Mouse (Mus musculus) hindbrain, postnatal 0 days (tissue): ENCODE measurements around the gene H1fx. TPM values are rescaled to one million over a fixed set of nuclear protein-coding genes. Genes with fewer than 3 reads are reported as not detected.

Experiments used
- ATAC-seq: fragments of 200-750 bp; cut with Nextera tagmentation; 2 replicates; pipeline ENCODE4 v1.8.0; 2017; ENCODE audit warnings: mild to moderate bottlenecking, moderate TSS enrichment, moderate library complexity
- DNase-seq: peaks from one replicate; pipeline ENCODE4 v3.0.0-alpha.2; 2015; ENCODE audit warnings: low spot score
- H3K27ac ChIP-seq: fragments of 300-500 bp; sonication (generic); 2 replicates; pipeline ENCODE4 v1.5.1; 2014; ENCODE audit warnings: mild to moderate bottlenecking
- H3K27me3 ChIP-seq: fragments of 300-500 bp; sonication (generic); 2 replicates; pipeline ENCODE4 v1.6.1; 2014; ENCODE audit warnings: low read length, mixed read lengths; ENCODE audit not compliant: insufficient read depth
- H3K36me3 ChIP-seq: fragments of 300-500 bp; sonication (generic); 2 replicates; pipeline ENCODE4 v1.6.1; 2014; ENCODE audit warnings: low read length, mixed read lengths; ENCODE audit not compliant: insufficient read depth
- H3K4me1 ChIP-seq: fragments of 300-500 bp; sonication (generic); 2 replicates; pipeline ENCODE4 v1.6.1; 2014; ENCODE audit warnings: antibody characterized with exemption, low read length, mixed read lengths; ENCODE audit not compliant: insufficient read depth
- H3K4me2 ChIP-seq: fragments of 300-500 bp; sonication (generic); 2 replicates; pipeline ENCODE4 v1.6.1; 2014; ENCODE audit warnings: low read depth, mild to moderate bottlenecking, low read length, moderate library complexity, mixed read lengths
- H3K4me3 ChIP-seq: fragments of 300-500 bp; sonication (generic); 2 replicates; pipeline ENCODE4 v1.5.1; 2014; ENCODE audit warnings: low read length
- H3K9ac ChIP-seq: fragments of 300-500 bp; sonication (generic); replicated peaks from 2 replicates; pipeline ENCODE4 v1.6.1; 2014; ENCODE audit warnings: mild to moderate bottlenecking, low read length, moderate library complexity, mixed read lengths
- H3K9me3 ChIP-seq: fragments of 300-500 bp; sonication (generic); 2 replicates; pipeline ENCODE4 v1.6.1; 2016; ENCODE audit warnings: low read length, mixed read lengths
- CTCF ChIP-seq: IDR thresholded peaks from 2 replicates; pipeline ENCODE4 v1.5.1; 2016; ENCODE audit warnings: antibody characterized with exemption, control low read depth, low read depth
- WGBS: fragments of 180-500 bp; shearing (Covaris S2); extraction: QIAGEN DNeasy Blood & Tissue Kit; methylation state at CpG from one replicate; pipeline ENCODE4 v1.1.7; 2014; 5-methylcytosine and 5-hydroxymethylcytosine counted together
- polyA plus RNA-seq: library from polyadenylated mRNA; unstranded; fragments of >200 nt; fragmentation: Nextera tagmentation; extraction: Ambion mirVana; gene quantifications from 2 replicates; pipeline ENCODE4 v1.2.1, GENCODE M21; 2015
- total RNA-seq: library from RNA; depleted of rRNA; stranded (reverse); fragments of >200 nt; gene quantifications from 2 replicates; pipeline ENCODE4 v1.2.3, GENCODE M21; 2014; rRNA removed

The H1fx gene
- total RNA-seq (21.9 and 58.5 TPM in 2 replicates), polyA plus RNA-seq (56.3 and 61.3 TPM in 2 replicates)

GRCm38 (mm10) chr6:87981547-87982256 lies at the start of gene H1fx:
H1fx (minus strand) TSS chr6:87981637.
- Histone ChIP-seq H3K27ac (peak within 1 kb of the TSS; percentile 87), H3K4me2 (peak within 1 kb of the TSS; percentile 85), H3K36me3 (peaks cover 9% of the 10 kb centered on the region; the same call in 1 of the 2 replicates), H3K4me3 (peak within 1 kb of the TSS; percentile 71), H3K27me3 (no peaks in the 10 kb centered on the region), H3K9ac (peak within 1 kb of the TSS; percentile 70), H3K4me1 (peaks cover 8% of the 10 kb centered on the region; the same call in 1 of the 2 replicates), H3K9me3 (no peaks in the 10 kb centered on the region)
- TF ChIP-seq CTCF, result peak; percentile 60
- WGBS, result under 1% methylated on average over 39 of the region's 55 CpGs
- ATAC-seq (peak; percentile 84), DNase-seq (peak; percentile 91)

- H3K9me3 ChIP-seq, result no peaks in the 10 kb centered on the region
- no peaks in the 10 kb centered on the region for H3K27me3 ChIP-seq
- H3K4me1 ChIP-seq, result no peaks in the 10 kb centered on the region
- WGBS, result 91% methylated on average over 2 of the region's 2 CpGs
- TF ChIP-seq CTCF, result no peak
- DNase-seq (no peak), ATAC-seq (no peak)
- H3K36me3 ChIP-seq, result no peaks in the 10 kb centered on the region
- no peak overlapping the region for H3K4me3 ChIP-seq
- H3K4me2 ChIP-seq, result no peak overlapping the region
- H3K9ac ChIP-seq, result no peak overlapping the region
- no peak overlapping the region for H3K27ac ChIP-seq
Observed at GRCm38 (mm10) chr6:88030432-88030831, 49.0 kb upstream of the H1fx start.

GRCm38 (mm10) chr6:88027390-88027789 lies 46.0 kb upstream of the H1fx start:
- Histone ChIP-seq H3K9me3 (no peaks in the 10 kb centered on the region), H3K36me3 (no peaks in the 10 kb centered on the region), H3K4me3 (no peak overlapping the region), H3K4me1 (no peaks in the 10 kb centered on the region), H3K4me2 (no peak overlapping the region), H3K27ac (no peak overlapping the region), H3K9ac (no peak overlapping the region), H3K27me3 (no peaks in the 10 kb centered on the region)
- no peak for DNase-seq
- ATAC-seq, result no peak
- TF ChIP-seq CTCF, result no peak
- WGBS, result 65% methylated on average over 5 of the region's 5 CpGs

GRCm38 (mm10) chr6:88023316-88023890 lies 42.0 kb upstream of the H1fx start:
- H3K4me2 ChIP-seq, result no peak overlapping the region
- no peak overlapping the region for H3K9ac ChIP-seq
- H3K9me3 ChIP-seq, result no peaks in the 10 kb centered on the region
- no peak for ATAC-seq
- no peaks in the 10 kb centered on the region for H3K27me3 ChIP-seq
- H3K27ac ChIP-seq, result no peak overlapping the region
- no peak for DNase-seq
- H3K4me3 ChIP-seq, result no peak overlapping the region
- WGBS, result 96% methylated on average over 10 of the region's 10 CpGs
- no peak for TF ChIP-seq CTCF
- no peaks in the 10 kb centered on the region for H3K4me1 ChIP-seq
- no peaks in the 10 kb centered on the region for H3K36me3 ChIP-seq

- 71% methylated on average over 2 of the region's 2 CpGs for WGBS
- H3K9me3 ChIP-seq, result no peaks in the 10 kb centered on the region
- no peak overlapping the region for H3K4me2 ChIP-seq
- ATAC-seq (no peak), DNase-seq (no peak)
- H3K27ac ChIP-seq, result no peak overlapping the region
- TF ChIP-seq CTCF, result no peak
- no peaks in the 10 kb centered on the region for H3K36me3 ChIP-seq
- H3K27me3 ChIP-seq, result no peaks in the 10 kb centered on the region
- H3K9ac ChIP-seq, result no peak overlapping the region
- H3K4me1 ChIP-seq, result no peaks in the 10 kb centered on the region; the same call in 1 of the 2 replicates
- no peak overlapping the region for H3K4me3 ChIP-seq
Observed at GRCm38 (mm10) chr6:88019154-88019553, 37.7 kb upstream of the H1fx start.

- WGBS, result 56% methylated on average over 4 of the region's 4 CpGs
- Histone ChIP-seq H3K4me3 (no peak overlapping the region), H3K36me3 (no peaks in the 10 kb centered on the region), H3K4me2 (no peak overlapping the region), H3K4me1 (no peaks in the 10 kb centered on the region; the same call in 1 of the 2 replicates), H3K9me3 (no peaks in the 10 kb centered on the region), H3K27me3 (no peaks in the 10 kb centered on the region), H3K9ac (no peak overlapping the region), H3K27ac (no peak overlapping the region)
- DNase-seq (no peak), ATAC-seq (no peak)
- no peak for TF ChIP-seq CTCF
Observed at GRCm38 (mm10) chr6:88017821-88018220, 36.4 kb upstream of the H1fx start.

- H3K27ac ChIP-seq, result no peak overlapping the region
- WGBS, result 91% methylated on average over 2 of the region's 2 CpGs
Observed at GRCm38 (mm10) chr6:88015797-88016196, 34.4 kb upstream of the H1fx start.

More at GRCm38 (mm10) chr6:88015797-88016196, 34.4 kb upstream of the H1fx start:
- TF ChIP-seq CTCF, result no peak
- no peak for DNase-seq
- ATAC-seq, result no peak
- Histone ChIP-seq H3K4me3 (no peak overlapping the region), H3K27me3 (no peaks in the 10 kb centered on the region), H3K4me2 (no peak overlapping the region), H3K9ac (no peak overlapping the region), H3K36me3 (no peaks in the 10 kb centered on the region), H3K4me1 (no peaks in the 10 kb centered on the region; the same call in 1 of the 2 replicates), H3K9me3 (no peaks in the 10 kb centered on the region)
